Mouse (Mus musculus) ES-Bruce4 (cell line): ENCODE results near the gene 2010106E10Rik.

Experiments
- CTCF ChIP-seq: IDR thresholded peaks from one replicate; pipeline ENCODE4 v1.8.1; 2011; ENCODE audit warnings: low read depth, low read length
- POLR2A ChIP-seq: IDR thresholded peaks from one replicate; pipeline ENCODE4 v1.8.1; 2011; ENCODE audit warnings: low read length; ENCODE audit not compliant: insufficient read depth

DNA sequence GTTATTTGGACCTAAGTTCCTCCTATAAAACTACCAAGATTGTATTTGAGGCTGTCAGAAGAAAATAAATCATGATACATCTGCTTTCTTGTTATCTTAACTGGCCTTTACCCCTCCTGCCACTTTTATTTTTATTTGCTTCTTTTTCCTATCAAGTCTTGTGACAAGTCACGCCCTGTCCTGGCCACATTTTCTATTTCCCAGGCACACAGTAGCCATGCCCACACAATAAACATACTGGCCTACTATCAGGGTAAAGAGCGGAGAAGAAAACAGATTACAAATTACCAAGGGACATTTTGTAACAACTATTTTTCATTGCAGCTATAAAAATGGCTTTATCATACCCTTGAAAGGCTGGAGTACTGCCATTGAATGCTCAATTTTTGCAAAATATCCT is 10.6 kb downstream of the 2010106E10Rik start:
- TF ChIP-seq POLR2A (no peak), CTCF (no peak)
